Mouse (Mus musculus): ENCODE data around the gene Dctd.

Gene Dctd

DNA sequence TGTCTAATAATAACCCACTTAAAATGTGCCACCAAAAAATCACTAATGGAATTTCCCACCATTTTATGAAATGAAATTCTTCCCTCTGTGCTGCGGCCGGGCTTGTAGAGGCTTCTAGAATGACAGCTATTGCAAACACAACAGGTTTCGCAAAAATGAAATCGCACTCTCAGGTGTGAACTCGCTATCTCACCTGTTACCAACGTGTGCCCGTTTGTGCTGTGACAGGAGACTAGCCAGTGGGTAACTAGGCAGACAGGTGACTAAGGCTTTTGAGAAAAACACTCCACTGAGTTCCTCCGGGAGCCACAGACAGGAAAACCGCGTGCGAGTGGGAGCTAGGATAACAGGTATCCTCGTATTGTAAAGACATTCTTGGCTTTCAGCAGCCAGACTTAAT lies at the start of gene Dctd:
Dctd (plus strand) TSS at position 301 of the 400 bp plus-strand sequence.
- no peak for DNase-seq

DNA sequence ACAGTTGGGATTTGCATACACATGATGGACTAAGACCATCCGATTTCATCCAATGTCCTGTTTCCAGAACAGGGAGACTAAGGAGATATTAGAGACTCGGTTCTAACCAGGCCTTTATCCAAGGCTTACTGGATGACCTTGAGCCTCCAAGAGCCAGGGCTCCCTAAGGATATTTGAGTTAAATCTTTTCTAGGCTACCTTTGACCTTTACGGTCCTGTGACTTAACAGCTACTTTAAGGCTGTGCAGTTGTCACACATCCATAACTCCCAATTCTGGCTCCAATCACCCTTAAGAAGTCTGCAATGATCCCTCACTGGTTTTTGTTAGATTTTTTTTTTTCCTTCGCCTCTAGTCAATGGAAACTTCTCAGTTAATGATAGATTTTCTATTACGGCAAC lies 45.3 kb upstream of the Dctd start:
- DNase-seq = no peak

DNA sequence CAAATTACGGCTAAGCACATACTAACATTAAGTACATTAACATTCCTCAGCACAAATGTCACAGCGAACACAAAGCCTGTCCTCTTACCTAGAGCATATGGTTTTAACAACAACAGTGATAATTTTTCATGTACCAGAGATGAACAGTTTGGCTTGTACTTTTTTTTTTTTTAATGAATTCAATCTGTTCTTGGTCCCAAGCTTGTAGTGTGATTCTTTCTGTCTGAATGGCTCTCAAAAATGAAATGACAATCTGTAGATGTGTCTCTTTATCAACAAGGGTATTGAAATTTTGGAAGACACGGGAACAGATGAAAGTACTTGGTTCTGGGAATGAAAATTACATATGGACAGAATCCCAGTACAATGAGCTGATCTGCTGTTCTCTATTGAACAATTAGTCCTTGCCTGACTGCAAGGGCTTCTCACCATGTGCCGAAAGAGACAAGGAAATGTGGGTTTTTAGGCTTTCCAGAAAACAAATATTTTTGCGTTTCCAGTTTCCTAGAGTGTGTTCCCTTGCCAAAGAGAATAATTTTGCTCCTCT lies 35.3 kb upstream of the Dctd start:
- no peak for DNase-seq

DNA sequence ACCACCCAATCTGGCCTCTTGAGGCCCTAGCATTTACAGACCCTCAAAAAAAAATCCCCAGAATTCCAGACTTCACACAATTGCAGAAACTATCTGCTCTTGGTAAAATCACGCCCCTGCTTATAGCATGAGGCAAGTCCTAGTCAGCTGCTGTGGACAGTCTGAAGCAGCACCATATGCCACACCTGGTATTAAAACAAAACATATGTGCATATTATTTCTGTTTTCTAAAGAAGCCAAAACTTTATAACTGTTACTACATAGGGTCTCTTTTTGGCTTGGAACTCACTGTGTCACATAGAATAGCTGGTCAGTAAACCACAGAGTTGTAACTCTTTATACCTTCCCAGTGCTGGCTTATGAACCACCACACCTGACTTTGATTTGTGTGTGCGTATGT lies 24.7 kb upstream of the Dctd start:
- DNase-seq = no peak

DNA sequence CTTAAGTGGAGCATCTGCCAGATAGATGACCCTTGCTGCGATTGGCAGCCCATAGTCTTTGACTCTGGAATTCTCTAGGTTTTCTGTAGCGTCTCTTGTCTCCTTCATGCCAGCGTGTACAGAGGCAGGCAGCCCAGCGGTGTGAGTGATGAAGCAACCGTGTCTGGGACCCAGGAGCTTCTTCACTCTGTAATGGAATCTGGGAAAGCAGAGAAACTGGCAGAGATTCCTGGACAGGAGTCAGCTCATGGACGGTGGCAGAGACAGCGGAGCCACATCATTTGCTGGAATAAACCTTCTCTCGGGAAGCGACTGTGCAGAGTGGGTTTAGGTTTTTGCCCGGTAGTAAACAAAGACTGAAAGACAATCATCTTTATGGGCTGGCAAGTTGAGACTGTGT lies 16.5 kb upstream of the Dctd start:
- no peak for DNase-seq

DNA sequence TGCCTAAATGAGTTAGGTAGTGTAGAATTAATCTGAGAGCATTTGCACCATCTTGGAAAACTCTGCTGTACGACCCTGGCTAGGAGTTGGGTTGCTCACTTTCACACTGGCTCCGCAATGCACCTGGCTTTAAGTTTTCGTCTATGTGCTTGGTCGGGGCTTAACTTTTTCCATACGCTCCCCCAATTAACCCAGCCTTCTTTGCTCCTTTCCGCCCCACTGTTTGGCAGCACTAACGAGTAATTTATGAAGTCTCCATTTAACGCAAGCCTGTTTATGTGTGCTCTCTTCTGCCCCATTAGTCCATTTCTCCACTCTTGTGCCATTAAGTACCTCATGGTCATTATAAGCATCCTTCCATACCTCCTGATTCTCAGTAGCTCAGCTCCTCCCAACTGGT lies 8.2 kb upstream of the Dctd start:
- no peak for DNase-seq

DNA sequence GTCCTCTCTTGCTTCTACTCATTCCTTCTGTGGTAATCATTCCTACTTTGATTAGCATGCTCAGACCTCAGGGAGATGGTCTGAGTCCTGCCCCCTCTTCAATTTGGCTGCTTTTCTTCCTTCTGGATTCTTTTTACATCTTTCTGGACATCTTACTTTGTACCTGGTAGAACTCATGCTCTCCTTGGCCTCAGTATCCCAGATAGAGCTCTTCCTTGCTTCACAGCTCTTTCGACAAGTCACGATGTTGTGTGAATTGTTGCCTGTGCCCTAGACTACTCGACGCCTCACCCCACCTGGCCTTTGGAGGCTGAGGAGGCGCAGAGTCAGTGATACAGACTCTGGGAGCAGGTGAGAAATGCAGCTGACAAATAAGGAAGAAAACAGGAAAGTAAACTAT lies 3.5 kb upstream of the Dctd start:
- no peak for DNase-seq

DNA sequence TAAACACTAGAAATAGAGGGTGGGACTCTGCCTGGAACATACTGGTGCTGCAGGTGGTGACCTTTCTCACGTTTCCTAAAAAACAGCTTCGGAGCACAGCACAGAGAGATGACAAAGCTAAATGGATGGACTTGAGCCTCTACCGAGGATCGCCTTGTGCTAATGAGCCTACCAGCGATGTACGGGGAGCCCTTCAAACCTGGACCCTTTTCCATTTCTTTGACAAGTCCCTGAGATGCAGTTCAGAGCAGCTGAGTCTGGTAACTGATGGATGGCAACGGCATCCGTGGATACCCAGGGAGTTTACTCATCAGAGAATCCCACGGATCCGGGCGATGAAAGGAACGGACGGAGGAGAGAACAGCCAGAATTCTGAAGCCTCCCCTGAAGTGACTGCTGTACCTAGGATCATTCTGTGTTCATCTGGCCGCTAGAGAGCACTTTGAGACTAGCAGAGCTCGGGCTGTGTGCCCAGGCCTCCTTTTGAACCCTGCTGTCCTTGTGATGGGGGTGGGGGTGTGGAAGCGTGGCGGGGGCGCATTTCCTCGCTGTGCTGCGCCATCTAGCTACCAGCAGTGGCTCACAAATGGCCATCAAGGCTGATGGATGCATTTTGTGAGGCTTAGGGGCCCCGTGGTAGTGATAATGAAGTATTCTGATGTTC lies 1.6 kb upstream of the Dctd start:
- DNase-seq = peak; percentile 77

DNA sequence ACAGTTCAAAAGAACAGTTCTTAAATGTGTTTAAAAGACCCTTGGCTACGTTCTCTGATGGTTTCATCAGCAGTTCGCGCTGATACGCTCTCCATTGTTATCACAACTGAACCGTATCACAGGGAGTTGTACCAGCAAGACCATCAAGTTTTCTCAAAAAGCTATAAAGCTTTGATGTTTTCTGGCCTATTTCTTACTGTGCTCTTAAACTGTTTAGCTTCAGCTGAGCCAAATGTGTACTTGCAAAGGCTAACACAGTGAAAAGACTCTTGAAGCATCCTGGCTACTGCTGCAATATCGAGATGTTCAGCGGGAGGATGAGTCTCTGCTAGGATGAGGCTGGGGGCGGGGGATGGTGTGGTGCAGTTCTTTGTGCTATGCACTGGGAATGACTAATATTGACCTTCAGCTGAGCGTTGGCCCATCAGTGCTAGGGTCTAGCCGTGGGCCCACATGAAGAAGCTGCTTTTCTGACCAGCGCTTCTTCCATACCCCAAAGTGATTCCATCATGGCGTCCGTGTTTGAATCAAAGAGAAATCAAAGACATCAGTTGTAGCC lies 732 bp upstream of the Dctd start:
- peak; percentile 17 for DNase-seq

DNA sequence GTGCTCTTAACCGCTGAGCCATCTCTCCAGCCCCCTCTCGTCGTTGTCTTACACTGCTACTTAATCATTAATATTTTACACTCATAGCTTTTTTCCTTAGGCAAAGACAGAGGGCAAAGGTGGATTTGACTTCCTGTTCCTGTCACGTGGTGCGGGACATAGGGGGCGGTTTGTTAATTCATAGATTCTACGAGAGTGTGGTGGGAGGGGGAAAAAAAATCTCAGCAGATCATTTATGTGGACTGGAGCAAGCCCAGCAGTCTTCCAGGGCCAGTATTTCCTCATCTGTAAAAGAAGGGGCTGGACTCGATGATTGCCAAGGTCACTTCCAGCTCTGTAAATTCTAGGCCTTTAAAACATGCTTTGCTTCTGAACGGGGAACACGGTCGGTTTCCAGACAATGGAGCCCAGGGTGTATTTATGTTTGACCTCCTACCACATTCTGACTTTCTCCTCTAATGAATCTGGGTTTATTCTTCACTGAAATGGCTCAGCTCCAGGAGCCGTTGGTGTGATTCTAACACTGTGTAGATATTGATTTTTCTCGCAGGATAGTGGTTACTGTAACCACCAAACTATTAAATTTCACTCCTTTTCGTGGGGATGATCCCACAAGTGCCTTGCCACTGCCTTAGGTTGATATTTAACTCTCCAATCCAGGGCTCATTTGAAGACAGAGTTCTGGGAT lies 1.4 kb downstream of the Dctd start:
- DNase-seq = no peak

DNA sequence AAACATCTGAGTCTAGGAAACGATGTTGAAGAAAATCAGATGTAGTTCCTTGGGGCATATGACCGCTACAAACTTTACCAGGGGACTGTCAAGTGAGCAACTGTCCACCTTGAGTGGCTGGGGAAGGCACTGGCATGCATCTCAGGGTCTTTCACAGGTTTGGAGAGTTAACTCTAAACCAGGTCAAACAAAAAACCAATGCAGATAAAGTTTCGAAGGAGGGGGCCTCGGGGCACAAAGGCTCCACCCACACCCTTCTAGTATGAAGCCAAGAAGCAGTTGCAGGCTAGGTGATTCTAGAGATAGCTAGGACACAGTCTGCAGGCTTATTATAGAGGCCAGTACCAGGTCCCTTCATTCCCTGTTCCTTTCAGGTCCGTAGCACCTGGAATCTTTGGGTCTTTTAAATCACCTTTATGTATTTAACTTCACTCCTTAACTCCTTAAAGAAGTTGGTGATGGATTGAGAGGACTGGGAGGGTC lies 10.5 kb downstream of the Dctd start:
- no peak for DNase-seq

DNA sequence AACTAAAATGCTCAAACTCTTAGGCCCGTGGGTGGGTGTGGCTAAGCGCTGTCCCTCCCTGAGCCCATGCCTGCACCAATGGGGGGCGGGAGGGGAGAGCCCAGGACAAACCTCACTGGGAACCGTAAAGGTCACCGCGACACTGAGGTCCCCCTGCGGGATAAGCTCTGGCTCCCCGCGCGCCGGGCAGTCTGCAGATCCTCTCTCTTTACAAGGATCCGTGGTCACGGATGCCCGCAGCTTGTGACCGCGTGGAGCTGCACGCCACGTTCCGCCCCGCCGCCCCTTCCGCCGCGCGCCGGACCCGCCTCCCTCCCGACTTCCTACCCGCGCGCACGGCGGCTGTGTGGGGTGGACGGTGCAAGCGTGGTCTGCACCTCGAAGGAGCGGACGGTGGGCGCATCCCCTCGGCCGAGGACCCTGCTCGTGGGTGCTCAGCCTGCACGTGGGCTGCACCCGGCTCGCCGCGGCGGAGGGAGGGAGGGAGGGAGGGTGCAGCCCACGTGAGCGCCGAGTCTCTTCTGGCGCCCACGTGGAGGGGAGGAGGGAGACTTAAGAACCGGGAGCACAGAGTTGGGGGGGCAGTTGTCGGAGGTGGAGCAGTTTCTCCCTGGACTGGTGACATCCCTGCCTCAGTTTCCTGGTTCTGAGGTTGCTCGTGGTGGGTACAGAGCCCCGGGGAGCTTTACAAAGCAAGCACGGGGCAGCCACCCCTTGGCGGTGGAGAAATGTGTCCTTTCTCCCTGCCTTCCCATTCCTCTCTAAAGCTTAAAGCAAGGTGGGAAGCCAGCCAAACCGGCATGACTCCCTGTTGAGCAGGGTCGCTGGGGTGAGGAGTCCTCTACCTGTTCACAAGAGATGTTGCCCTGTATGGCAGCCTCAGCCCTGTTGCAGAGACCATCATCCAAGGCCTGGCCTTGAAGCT lies 11.2 kb downstream of the Dctd start:
- DNase-seq = peak; percentile 54

DNA sequence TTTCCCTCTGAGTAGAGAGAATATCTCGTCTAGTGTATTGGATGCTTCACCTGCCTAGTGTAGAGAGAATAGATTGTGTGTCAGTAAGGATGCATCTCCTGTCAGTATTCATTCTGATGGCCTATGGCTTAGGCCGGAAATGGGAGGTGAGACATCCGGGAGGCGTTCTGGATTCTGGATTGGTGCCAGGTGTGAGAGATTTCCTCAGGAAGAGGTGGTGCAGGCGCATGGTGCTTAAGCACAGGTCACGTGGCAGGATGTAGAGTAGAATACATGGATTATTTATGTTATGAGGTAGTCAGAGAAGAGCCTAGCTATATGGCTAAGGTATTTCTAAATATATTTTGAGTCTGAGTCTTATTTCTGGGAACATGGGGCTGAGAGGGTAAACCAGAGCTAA lies 15.7 kb downstream of the Dctd start:
- DNase-seq = no peak

DNA sequence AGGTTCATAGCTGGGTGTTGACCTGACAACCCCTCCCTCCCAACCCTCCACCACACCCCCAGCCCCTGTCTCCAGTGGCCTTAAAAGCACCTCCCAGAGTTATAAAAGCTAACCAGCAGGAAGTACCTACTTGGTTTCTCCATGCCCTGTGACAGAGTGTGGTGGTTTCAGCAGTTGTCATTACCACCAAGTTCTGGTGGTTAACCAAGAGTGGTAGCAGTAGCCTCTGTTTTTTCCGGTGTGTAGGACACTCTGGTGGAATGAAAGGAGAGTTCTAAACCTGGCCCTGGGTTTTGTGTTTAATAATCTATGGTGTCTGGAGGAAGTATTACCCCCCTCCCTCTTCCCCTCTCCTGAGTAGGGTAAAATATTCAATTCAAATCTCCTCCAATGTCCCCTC lies 24.1 kb downstream of the Dctd start:
- no peak for DNase-seq

DNA sequence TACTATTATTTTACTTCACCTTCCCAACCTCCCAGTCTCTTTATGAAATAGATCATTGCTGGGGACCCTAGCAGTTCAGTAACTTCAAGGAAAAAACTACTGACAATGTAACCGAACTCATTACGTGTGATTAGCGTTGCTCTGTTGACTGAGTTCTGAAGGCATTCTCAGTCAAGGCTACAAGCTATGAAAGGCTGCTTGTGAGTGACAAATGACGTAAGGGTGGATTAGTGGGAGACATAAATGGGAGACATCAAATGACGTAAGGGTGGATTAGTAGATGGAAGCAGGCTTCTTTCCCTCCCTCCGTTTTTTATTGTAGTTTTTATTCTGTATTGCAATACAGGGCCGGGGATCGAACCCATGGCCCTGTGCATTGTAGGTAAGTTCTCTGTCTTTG lies 26.0 kb downstream of the Dctd start:
- no peak for DNase-seq

DNA sequence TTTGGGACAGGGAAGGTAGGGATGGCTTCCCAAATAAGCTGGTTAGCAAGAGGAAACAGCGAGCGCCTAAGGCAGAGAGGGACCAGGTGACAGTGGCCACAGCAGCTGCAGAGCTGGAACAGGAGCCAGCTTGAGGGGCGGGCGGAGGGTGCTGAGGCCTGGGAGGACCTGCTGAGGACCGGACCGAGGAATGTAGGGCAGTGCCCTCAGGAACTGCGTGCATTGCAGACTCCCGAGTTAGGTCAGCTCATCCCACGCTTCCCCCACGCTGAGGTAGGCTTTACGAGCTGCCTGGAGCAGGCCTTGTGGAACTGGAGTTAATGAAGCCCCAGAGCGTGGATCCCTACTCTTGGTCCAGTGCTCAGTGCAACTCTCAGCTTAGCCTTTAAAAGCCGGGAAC lies 28.1 kb downstream of the Dctd start:
- DNase-seq = no peak

DNA sequence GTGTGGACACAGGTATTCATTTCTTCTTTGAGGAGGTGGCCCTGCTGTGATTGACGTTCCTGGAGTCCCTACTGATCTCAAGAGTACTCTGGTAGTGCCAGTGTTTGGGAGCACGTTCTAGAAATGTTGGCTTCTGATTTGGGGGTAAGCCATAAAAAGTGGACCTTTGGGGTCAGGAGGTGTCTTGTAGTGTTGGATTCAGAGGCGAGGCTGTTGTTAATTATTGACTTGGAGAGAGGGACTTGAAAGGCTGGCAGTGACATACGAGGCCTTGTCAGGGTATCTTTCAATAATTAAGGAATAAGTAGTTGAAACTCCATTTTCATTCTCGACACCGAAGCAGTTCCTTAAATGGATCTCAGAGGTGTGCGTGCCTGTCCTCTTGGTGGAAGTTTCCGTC lies 31.4 kb downstream of the Dctd start:
- no peak for DNase-seq

DNA sequence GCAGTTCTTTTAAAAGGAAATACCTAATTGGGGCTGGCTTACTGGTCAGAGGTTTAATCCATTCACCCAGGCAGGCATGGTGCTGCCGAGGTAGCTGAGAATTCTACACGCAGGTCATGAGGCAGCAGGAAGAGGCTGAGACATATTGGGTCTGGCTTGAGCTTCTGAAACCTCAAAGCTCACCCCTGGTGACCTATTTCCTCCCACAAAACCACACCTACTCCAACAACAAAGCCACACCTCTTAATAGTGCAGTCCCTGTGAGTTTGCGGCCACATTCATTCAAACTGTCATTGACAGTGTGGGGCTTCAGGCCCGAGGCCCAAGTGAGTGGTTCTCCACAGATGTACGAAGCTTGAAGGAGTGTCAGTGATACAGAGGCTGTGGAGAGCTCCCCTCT lies 34.4 kb downstream of the Dctd start:
- DNase-seq = no peak

DNA sequence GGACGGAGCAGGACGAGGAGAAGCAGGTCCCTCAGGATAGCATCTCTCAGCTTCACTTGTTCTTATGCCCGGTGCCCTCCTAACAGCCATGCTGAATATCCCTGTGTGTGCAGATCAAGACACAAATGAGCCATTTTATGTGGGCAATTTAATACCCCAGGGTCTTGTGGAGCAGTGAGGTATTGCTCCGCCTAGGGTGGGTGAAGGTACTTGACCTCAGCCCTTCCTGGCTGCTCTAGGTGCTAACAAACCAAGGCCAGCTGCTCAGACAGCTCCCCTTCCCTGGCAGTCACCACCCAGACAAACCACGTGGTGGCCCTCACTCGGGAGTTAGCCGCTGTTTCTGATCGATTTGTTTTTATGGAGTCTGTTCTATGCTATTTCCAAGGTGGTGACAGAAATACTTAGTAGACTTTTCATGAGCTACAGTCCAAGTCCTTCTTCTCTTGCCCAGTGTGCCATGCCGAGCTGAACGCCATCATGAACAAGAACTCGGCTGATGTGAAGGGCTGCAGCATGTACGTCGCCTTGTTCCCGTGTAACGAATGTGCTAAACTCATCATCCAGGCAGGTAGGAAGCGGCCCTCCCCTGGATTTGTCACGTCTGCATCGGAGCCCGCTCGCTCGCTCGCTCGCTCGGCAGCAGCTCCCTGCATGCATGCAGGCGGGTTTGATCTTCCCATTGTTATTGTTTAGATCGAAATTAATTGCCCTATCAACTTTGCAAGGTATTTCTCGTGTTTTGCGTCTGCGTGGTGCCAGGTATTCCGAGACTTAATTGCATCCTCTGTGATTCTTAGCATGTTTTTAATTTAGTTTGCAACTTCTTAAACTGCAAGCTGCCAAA lies 38.1 kb downstream of the Dctd start:
- DNase-seq = no peak

DNA sequence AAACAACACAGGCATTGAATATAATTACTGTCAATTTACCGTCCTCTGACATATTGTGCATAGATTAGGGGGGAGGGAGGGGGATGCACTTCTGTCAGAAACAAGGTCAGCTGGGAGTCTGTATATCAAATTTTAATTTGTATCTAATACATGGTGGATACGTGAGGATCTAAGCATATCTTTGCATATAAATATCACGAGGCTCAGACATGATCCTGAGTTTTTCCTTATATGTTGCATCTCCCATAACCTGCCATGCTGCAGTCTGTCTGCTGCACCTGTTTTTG lies 38.7 kb downstream of the Dctd start:
- no peak for DNase-seq

DNA sequence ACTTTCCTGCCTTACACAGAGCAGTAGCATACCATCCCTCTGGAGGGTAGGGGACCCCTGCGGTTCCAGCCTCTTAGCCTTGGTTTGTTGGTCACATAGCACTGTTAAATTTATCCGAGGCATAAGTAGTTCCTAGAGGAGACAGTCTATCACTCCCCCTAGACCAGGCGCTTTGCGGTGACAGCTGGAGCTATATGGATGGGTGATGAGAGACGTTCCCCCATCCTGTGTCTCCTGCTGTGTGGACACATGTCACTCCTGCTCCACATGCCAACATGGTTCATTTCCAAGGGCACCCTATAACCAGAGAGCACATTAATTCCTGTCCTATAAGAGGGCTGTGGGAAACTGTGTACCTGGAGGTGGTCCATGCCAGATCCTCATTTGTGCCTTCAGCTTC lies 42.1 kb downstream of the Dctd start:
- DNase-seq = no peak

DNA sequence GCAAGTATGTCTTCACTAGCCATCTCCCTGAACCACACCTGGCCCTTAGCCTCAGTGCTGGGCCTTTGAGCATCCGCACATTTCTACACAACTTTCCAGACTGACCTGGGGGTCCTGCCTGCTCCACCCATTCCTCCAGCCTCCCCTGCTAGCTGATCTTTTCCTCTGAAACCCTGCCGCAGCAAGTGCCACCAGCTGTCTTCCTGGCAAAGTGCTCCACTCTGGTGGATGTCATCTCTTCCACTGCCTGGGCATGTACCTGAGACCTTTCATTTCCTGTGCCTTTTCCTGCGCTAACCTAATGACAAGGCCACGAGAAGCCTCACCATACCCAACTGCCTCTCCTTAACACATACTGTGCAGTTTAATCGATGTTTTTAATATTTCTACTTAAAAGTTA lies 46.9 kb downstream of the Dctd start:
- no peak for DNase-seq
